Mouse (Mus musculus) cerebellum, adult 2 months (tissue): ENCODE measurements around the gene Pdzph1.

Experiments used
- CTCF ChIP-seq: fragments of 200-500 bp; IDR thresholded peaks from 2 replicates; pipeline ENCODE4 v1.5.1; 2011; ENCODE audit warnings: low read depth, mild to moderate bottlenecking, control low read depth, low read length, moderate library complexity, borderline replicate concordance; ENCODE audit not compliant: insufficient read depth
- POLR2A ChIP-seq: fragments of 200-500 bp; IDR thresholded peaks from 2 replicates; pipeline ENCODE4 v1.6.1; 2011; ENCODE audit warnings: low read length, control low read depth, borderline replicate concordance; ENCODE audit not compliant: insufficient read depth

- no peak for TF ChIP-seq POLR2A
- TF ChIP-seq CTCF = no peak
Observed at GRCm38 (mm10) chr17:59023971-59024370, 32.8 kb upstream of the Pdzph1 start.
